Mouse (Mus musculus): ENCODE data around the gene Gm44965. TPM values are rescaled to one million over a fixed set of nuclear protein-coding genes. Genes with fewer than 3 reads are reported as not detected.

Gene Gm44965
- polyA plus RNA-seq, 1 experiment from 2014 or later, result not detected

DNA sequence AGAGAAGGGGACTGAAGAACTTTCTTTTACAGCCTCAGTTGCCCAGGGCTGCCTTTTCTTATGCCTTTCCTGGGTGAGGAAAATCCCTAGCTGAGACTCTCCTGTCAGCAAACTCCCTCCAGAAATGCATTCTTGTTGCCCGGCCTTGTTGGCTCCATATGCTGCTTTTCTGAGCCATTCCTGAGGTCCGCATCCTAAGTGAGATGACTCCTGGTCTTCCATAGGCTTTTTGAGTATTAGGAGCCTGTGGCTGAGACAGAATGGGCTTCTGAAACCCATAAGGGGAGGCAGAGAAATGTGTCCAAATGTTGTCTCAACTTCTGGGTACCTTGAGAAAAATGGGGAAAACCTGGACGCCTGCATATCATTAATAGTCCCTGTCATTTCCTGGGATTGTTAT, 19.8 kb upstream of the Gm44965 start:
- Histone ChIP-seq H3K27ac (ENCODE audit: low read length) (no peak overlapping the region), H3K9me3 (ENCODE audit: low read length) (no peaks in the 10 kb centered on the region), H3K9ac (replicated peaks; ENCODE audit: low read depth) (no peak overlapping the region), H3K4me2 (replicated peaks; ENCODE audit: low read depth, low read length) (no peak overlapping the region), H3K4me1 (ENCODE audit: insufficient read depth, low read depth, low read length) (0 out of 2 replicates have a peak, but pooled peaks cover 6% of the 10 kb centered on the region), H3K27me3 (replicated peaks; ENCODE audit: insufficient read depth, low read length) (no peaks in the 10 kb centered on the region), H3K36me3 (ENCODE audit: insufficient read depth, low read length) (no peaks in the 10 kb centered on the region), H3K4me3 (ENCODE audit: low read depth, low read length) (no peak overlapping the region)
- DNase-seq (ENCODE audit: low spot score) (no peak), ATAC-seq (no peak)
- WGBS, result 66% methylated on average over 3 of the region's 3 CpGs
- no peak for TF ChIP-seq CTCF (IDR thresholded peaks at IDR 0.05)
- no peak for TF ChIP-seq EP300 (IDR thresholded peaks at IDR 0.05)

DNA sequence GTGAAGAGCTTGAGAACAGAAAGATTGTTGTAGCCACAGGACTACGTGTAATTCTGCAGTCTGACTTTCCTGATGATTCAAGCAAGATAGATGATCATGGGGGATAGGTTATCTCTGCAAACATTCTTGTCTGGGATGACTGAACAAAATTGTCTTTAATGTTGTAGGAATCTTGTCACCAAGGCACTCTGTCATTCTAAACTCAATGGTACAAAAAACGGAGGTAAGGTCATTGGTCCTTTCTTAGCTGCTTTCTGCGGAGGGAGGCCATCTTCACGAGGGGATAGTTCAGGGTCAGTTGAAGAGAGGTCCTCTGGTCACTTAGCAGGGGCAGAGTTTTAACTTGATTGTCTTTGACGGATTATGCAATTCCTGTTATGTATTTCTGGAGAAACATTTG, 15.0 kb upstream of the Gm44965 start:
- H3K4me2 ChIP-seq (replicated peaks; ENCODE audit: low read depth, low read length), result no peak overlapping the region
- no peak for TF ChIP-seq CTCF (IDR thresholded peaks at IDR 0.05)
- no peak for TF ChIP-seq EP300 (IDR thresholded peaks at IDR 0.05)
- H3K9ac ChIP-seq (replicated peaks; ENCODE audit: low read depth), result no peak overlapping the region
- H3K4me1 ChIP-seq (ENCODE audit: insufficient read depth, low read depth, low read length), result no peaks in the 10 kb centered on the region
- no peaks in the 10 kb centered on the region for H3K9me3 ChIP-seq (ENCODE audit: low read length)
- no peaks in the 10 kb centered on the region for H3K36me3 ChIP-seq (ENCODE audit: insufficient read depth, low read length)
- WGBS, result 22% methylated on average over 5 of the region's 5 CpGs
- ATAC-seq, result no peak
- H3K27ac ChIP-seq (ENCODE audit: low read length), result peak overlapping the region; percentile 60
- H3K4me3 ChIP-seq (ENCODE audit: low read depth, low read length), result no peak overlapping the region
- H3K27me3 ChIP-seq (replicated peaks; ENCODE audit: insufficient read depth, low read length), result no peaks in the 10 kb centered on the region
- no peak for DNase-seq (ENCODE audit: low spot score)

DNA sequence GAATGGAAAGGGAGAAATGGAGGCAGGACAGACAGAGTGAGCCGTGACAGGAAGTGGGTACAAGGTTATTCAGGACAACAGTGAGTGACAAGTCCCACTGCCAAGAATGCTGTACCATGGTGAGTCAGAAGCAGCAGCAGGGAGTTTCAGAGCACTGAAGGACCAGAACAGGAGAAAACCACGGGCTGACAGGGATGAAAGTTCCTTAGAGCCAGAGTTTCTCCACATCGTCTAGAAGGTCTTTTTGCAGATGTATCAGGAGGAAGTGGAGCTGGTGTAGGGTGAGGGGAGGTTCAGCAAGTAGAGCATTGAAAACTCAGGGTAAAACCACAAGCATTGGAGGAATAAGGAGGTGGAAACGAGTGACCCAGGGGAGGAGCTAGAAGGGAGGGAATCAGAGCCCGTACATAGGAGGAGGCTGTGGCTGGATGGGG, 14.5 kb upstream of the Gm44965 start:
- peak overlapping the region; percentile 60; the same call in 1 of the 2 replicates for H3K27ac ChIP-seq (ENCODE audit: low read length)
- H3K36me3 ChIP-seq (ENCODE audit: insufficient read depth, low read length), result no peaks in the 10 kb centered on the region
- H3K27me3 ChIP-seq (replicated peaks; ENCODE audit: insufficient read depth, low read length), result no peaks in the 10 kb centered on the region
- H3K9ac ChIP-seq (replicated peaks; ENCODE audit: low read depth), result no peak overlapping the region
- H3K9me3 ChIP-seq (ENCODE audit: low read length), result no peaks in the 10 kb centered on the region
- DNase-seq (ENCODE audit: low spot score) (peak; percentile 76), ATAC-seq (peak; percentile 86)
- H3K4me3 ChIP-seq (ENCODE audit: low read depth, low read length), result no peak overlapping the region
- WGBS, result 12% methylated on average over 5 of the region's 5 CpGs
- H3K4me2 ChIP-seq (replicated peaks; ENCODE audit: low read depth, low read length), result no peak overlapping the region
- H3K4me1 ChIP-seq (ENCODE audit: insufficient read depth, low read depth, low read length), result no peaks in the 10 kb centered on the region
- TF ChIP-seq EP300 (IDR thresholded peaks at IDR 0.05) (0 out of 2 replicates have a peak, but pooled peaks have one; percentile 16), CTCF (IDR thresholded peaks at IDR 0.05) (no peak)

DNA sequence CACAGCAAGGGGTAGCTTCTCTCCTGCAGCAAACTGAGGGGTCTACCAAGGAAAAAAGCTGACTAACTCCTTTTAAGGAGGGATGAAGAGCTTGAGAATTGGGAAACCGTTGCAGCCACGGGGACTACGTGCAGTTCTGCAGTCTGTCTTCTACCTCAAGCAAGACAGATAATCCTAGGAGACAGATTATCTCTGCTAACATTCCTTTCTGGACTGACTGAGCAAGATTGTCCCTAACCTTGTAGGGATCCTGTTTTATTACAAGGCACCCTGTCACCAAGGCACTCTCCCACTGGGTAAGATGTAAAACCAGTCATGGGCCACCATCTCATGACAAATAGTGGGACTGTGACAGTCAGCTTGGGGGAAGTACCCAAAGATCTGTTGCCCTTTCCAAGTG, 12.5 kb upstream of the Gm44965 start:
- no peak overlapping the region for H3K4me3 ChIP-seq (ENCODE audit: low read depth, low read length)
- DNase-seq (ENCODE audit: low spot score), result no peak
- H3K4me1 ChIP-seq (ENCODE audit: insufficient read depth, low read depth, low read length), result no peaks in the 10 kb centered on the region
- TF ChIP-seq CTCF (IDR thresholded peaks at IDR 0.05) (no peak), EP300 (IDR thresholded peaks at IDR 0.05) (no peak)
- 34% methylated on average over 3 of the region's 3 CpGs for WGBS
- H3K27ac ChIP-seq (ENCODE audit: low read length), result no peak overlapping the region
- H3K4me2 ChIP-seq (replicated peaks; ENCODE audit: low read depth, low read length), result no peak overlapping the region
- H3K36me3 ChIP-seq (ENCODE audit: insufficient read depth, low read length), result no peaks in the 10 kb centered on the region
- H3K9me3 ChIP-seq (ENCODE audit: low read length), result no peaks in the 10 kb centered on the region
- no peak overlapping the region for H3K9ac ChIP-seq (replicated peaks; ENCODE audit: low read depth)
- ATAC-seq, result no peak
- H3K27me3 ChIP-seq (replicated peaks; ENCODE audit: insufficient read depth, low read length), result no peaks in the 10 kb centered on the region

DNA sequence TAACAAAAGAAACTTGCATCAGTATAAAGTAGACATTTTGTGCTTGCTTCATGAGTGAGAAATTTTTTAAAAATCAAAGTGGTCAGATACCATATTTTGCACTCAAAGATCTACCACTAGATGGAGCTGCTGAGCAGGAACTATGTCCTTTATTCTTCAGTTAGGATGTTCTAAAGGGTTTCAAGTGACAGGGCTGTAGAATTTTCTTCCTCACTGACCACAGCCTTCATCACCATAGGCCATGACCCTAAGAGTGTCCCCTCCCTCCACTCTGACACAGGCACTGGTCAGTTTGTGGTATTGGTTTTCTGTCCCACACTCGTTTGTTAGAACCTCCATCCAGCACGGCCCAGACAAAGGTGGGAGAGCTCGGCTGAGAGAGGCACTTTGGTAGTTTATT, 11.7 kb upstream of the Gm44965 start:
- no peak overlapping the region for H3K4me3 ChIP-seq (ENCODE audit: low read depth, low read length)
- no peak overlapping the region for H3K9ac ChIP-seq (replicated peaks; ENCODE audit: low read depth)
- no peaks in the 10 kb centered on the region for H3K4me1 ChIP-seq (ENCODE audit: insufficient read depth, low read depth, low read length)
- peak; percentile 65 for DNase-seq (ENCODE audit: low spot score)
- peak; percentile 84 for TF ChIP-seq CTCF (IDR thresholded peaks at IDR 0.05)
- TF ChIP-seq EP300 (IDR thresholded peaks at IDR 0.05), result no peak
- H3K27ac ChIP-seq (ENCODE audit: low read length), result no peak overlapping the region
- 71% methylated on average over 3 of the region's 3 CpGs for whole genome bisulfite sequencing
- no peak overlapping the region for H3K4me2 ChIP-seq (replicated peaks; ENCODE audit: low read depth, low read length)
- ATAC-seq, result 0 out of 2 replicates have a peak, but pooled peaks have one; percentile 11
- H3K27me3 ChIP-seq (replicated peaks; ENCODE audit: insufficient read depth, low read length), result no peaks in the 10 kb centered on the region
- H3K36me3 ChIP-seq (ENCODE audit: insufficient read depth, low read length), result no peaks in the 10 kb centered on the region
- no peaks in the 10 kb centered on the region for H3K9me3 ChIP-seq (ENCODE audit: low read length)

DNA sequence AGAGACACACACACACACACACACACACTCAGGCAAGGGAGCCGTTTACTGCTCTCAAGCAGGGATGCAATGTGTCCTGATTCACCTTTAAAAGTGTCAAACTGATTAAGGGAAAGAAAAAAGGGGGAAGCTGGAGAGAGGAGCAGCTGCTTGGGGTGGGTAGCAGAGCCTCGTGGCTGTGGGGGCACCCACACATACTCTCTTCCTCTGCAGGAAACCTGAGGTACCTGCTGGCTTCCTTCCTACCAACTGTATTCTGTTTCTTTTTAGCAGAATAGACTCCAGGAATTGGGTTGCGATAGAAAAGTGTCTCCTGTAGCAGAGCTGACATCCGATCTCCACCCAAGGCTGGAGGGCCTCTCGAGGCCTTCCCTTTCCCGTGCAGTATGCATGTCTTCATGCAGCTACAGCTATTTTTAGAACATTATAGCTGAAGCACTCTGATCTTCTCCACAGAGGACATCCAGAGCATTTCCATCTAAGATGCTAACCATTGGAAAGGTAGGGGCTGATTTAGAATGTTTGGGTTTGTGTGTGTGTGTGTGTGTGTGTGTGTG, 4.5 kb upstream of the Gm44965 start, which contains the start of gene Gm45021:
Gene Gm45021, plus strand, starts transcription at position 417 of the 557 bp plus-strand sequence.
- Histone ChIP-seq H3K4me2 (replicated peaks; ENCODE audit: low read depth, low read length) (no peak within 1 kb of the TSS), H3K27me3 (replicated peaks; ENCODE audit: insufficient read depth, low read length) (no peaks in the 10 kb centered on the region), H3K4me1 (ENCODE audit: insufficient read depth, low read depth, low read length) (peaks cover 8% of the 10 kb centered on the region; the same call in 1 of the 2 replicates), H3K9me3 (ENCODE audit: low read length) (no peaks in the 10 kb centered on the region), H3K27ac (ENCODE audit: low read length) (no peak within 1 kb of the TSS), H3K9ac (replicated peaks; ENCODE audit: low read depth) (no peak within 1 kb of the TSS), H3K36me3 (ENCODE audit: insufficient read depth, low read length) (no peaks in the 10 kb centered on the region), H3K4me3 (ENCODE audit: low read depth, low read length) (no peak within 1 kb of the TSS)
- ATAC-seq (no peak), DNase-seq (ENCODE audit: low spot score) (no peak)
- WGBS, result 14% methylated on average over 6 of the region's 6 CpGs
- TF ChIP-seq CTCF (IDR thresholded peaks at IDR 0.05) (no peak), EP300 (IDR thresholded peaks at IDR 0.05) (no peak)

Data from lung, postnatal 0 days (tissue).